Mouse (Mus musculus) hindbrain, postnatal 0 days (tissue): ENCODE measurements at regions not wholly inside any gene's neighbourhood (a gene's known extent, or its start where the extent isn't known, plus 50 kb on each side); places are given as distances from the start of the nearest gene placed in this dataset.

ENCODE experiments used
- ATAC-seq: fragments of 200-750 bp; cut with Nextera tagmentation; 2 replicates; pipeline ENCODE4 v1.8.0; 2017; ENCODE audit warnings: mild to moderate bottlenecking, moderate TSS enrichment, moderate library complexity
- DNase-seq: peaks from one replicate; pipeline ENCODE4 v3.0.0-alpha.2; 2015; ENCODE audit warnings: low spot score
- H3K27ac ChIP-seq: fragments of 300-500 bp; sonication (generic); 2 replicates; pipeline ENCODE4 v1.5.1; 2014; ENCODE audit warnings: mild to moderate bottlenecking
- H3K27me3 ChIP-seq: fragments of 300-500 bp; sonication (generic); 2 replicates; pipeline ENCODE4 v1.6.1; 2014; ENCODE audit warnings: low read length, mixed read lengths; ENCODE audit not compliant: insufficient read depth
- H3K36me3 ChIP-seq: fragments of 300-500 bp; sonication (generic); 2 replicates; pipeline ENCODE4 v1.6.1; 2014; ENCODE audit warnings: low read length, mixed read lengths; ENCODE audit not compliant: insufficient read depth
- H3K4me1 ChIP-seq: fragments of 300-500 bp; sonication (generic); 2 replicates; pipeline ENCODE4 v1.6.1; 2014; ENCODE audit warnings: antibody characterized with exemption, low read length, mixed read lengths; ENCODE audit not compliant: insufficient read depth
- H3K4me2 ChIP-seq: fragments of 300-500 bp; sonication (generic); 2 replicates; pipeline ENCODE4 v1.6.1; 2014; ENCODE audit warnings: low read depth, mild to moderate bottlenecking, low read length, moderate library complexity, mixed read lengths
- H3K4me3 ChIP-seq: fragments of 300-500 bp; sonication (generic); 2 replicates; pipeline ENCODE4 v1.5.1; 2014; ENCODE audit warnings: low read length
- H3K9ac ChIP-seq: fragments of 300-500 bp; sonication (generic); replicated peaks from 2 replicates; pipeline ENCODE4 v1.6.1; 2014; ENCODE audit warnings: mild to moderate bottlenecking, low read length, moderate library complexity, mixed read lengths
- H3K9me3 ChIP-seq: fragments of 300-500 bp; sonication (generic); 2 replicates; pipeline ENCODE4 v1.6.1; 2016; ENCODE audit warnings: low read length, mixed read lengths
- CTCF ChIP-seq: IDR thresholded peaks from 2 replicates; pipeline ENCODE4 v1.5.1; 2016; ENCODE audit warnings: antibody characterized with exemption, control low read depth, low read depth
- WGBS: fragments of 180-500 bp; shearing (Covaris S2); extraction: QIAGEN DNeasy Blood & Tissue Kit; methylation state at CpG from one replicate; pipeline ENCODE4 v1.1.7; 2014; 5-methylcytosine and 5-hydroxymethylcytosine counted together
- microRNA-seq, 2 experiments: library from miRNA; unstranded; fragments of <30 nt; microRNA quantifications; one replicate each; pipeline ENCODE4; 2016

- Histone ChIP-seq H3K4me3 (no peak overlapping the region), H3K9ac (no peak overlapping the region), H3K27ac (no peak overlapping the region), H3K4me2 (no peak overlapping the region), H3K27me3 (no peaks in the 10 kb centered on the region), H3K9me3 (no peaks in the 10 kb centered on the region), H3K4me1 (no peaks in the 10 kb centered on the region), H3K36me3 (no peaks in the 10 kb centered on the region)
- DNase-seq (no peak), ATAC-seq (no peak)
- TF ChIP-seq CTCF: no peak
- 68% methylated on average over 3 of the region's 3 CpGs for WGBS
These were observed 85.8 kb upstream of the Cypt12 start for GRCm38 (mm10) chr3:17862367-17862766.

GRCm38 (mm10) chr3:17865112-17865511 is 83.1 kb upstream of the Cypt12 start:
- Histone ChIP-seq H3K27ac (no peak overlapping the region), H3K9ac (no peak overlapping the region), H3K27me3 (no peaks in the 10 kb centered on the region), H3K36me3 (no peaks in the 10 kb centered on the region), H3K4me2 (no peak overlapping the region), H3K9me3 (no peaks in the 10 kb centered on the region), H3K4me1 (no peaks in the 10 kb centered on the region), H3K4me3 (no peak overlapping the region)
- DNase-seq (peak; percentile 65), ATAC-seq (0 out of 2 replicates have a peak, but pooled peaks have one; percentile 64)
- TF ChIP-seq CTCF: no peak
- 55% methylated on average over 4 of the region's 4 CpGs for whole genome bisulfite sequencing

- ATAC-seq (peak; percentile 85), DNase-seq (peak; percentile 81)
- no peaks in the 10 kb centered on the region for H3K9me3 ChIP-seq
- no peak overlapping the region for H3K4me3 ChIP-seq
- no peaks in the 10 kb centered on the region for H3K27me3 ChIP-seq
- WGBS: 53% methylated on average over 4 of the region's 4 CpGs
- no peaks in the 10 kb centered on the region for H3K36me3 ChIP-seq
- H3K4me1 ChIP-seq: no peaks in the 10 kb centered on the region
- H3K9ac ChIP-seq: no peak overlapping the region
- peak; percentile 85 for TF ChIP-seq CTCF
- no peak overlapping the region for H3K4me2 ChIP-seq
- no peak overlapping the region for H3K27ac ChIP-seq
These were observed 77.2 kb upstream of the Cypt12 start for GRCm38 (mm10) chr3:17870895-17871482.

- H3K27me3 ChIP-seq: no peaks in the 10 kb centered on the region
- H3K4me1 ChIP-seq: no peaks in the 10 kb centered on the region
- H3K4me2 ChIP-seq: no peak overlapping the region
- peak; percentile 70 for ATAC-seq
- TF ChIP-seq CTCF: no peak
- H3K9ac ChIP-seq: no peak overlapping the region
- no peak overlapping the region; the same call in 1 of the 2 replicates for H3K27ac ChIP-seq
- no peaks in the 10 kb centered on the region for H3K36me3 ChIP-seq
- peak; percentile 33 for DNase-seq
- no peaks in the 10 kb centered on the region for H3K9me3 ChIP-seq
- WGBS: 43% methylated on average over 2 of the region's 2 CpGs
- no peak overlapping the region for H3K4me3 ChIP-seq
These were observed 52.3 kb upstream of the Cypt12 start for GRCm38 (mm10) chr3:17895869-17896268.

- 87% methylated on average over 4 of the region's 4 CpGs for WGBS
- H3K9me3 ChIP-seq: no peaks in the 10 kb centered on the region
These were observed 51.5 kb upstream of the Cypt12 start for GRCm38 (mm10) chr3:17896756-17897155.

More at GRCm38 (mm10) chr3:17896756-17897155, 51.5 kb upstream of the Cypt12 start:
- Histone ChIP-seq H3K4me1 (no peaks in the 10 kb centered on the region), H3K27me3 (no peaks in the 10 kb centered on the region), H3K27ac (no peak overlapping the region), H3K4me2 (no peak overlapping the region), H3K36me3 (no peaks in the 10 kb centered on the region), H3K9ac (no peak overlapping the region), H3K4me3 (no peak overlapping the region)
- no peak for TF ChIP-seq CTCF
- ATAC-seq: no peak
- DNase-seq: no peak

Small RNA genes lying in the stretch of these regions (microRNA-seq; reads per million reads assigned to microRNA genes)
- 1.9 to 3.2 reads per million in 2 experiments for gene Mir124a-2
